Mouse (Mus musculus) neural tube, embryonic 12.5 days (tissue): Measurements from ENCODE around the gene Rhcg. TPM values are rescaled to one million over a fixed set of nuclear protein-coding genes. Genes with fewer than 3 reads are reported as not detected.

Experiments used
- polyA plus RNA-seq: library from polyadenylated mRNA; unstranded; fragments of >200 nt; fragmentation: Nextera tagmentation; extraction: Ambion mirVana; gene quantifications from 2 replicates; pipeline ENCODE4 v1.2.1, GENCODE M21; 2016

The Rhcg gene
- polyA plus RNA-seq, 1 experiment from 2014 or later, result 3.3 TPM

Other genes starting within 250 kb of the Rhcg start
- 4.7 and 5.0 TPM in 2 replicates for gene Rlbp1, start 230.6 kb downstream of the Rhcg start, polyA plus RNA-seq
- gene Fanci, start 225.7 kb downstream of the Rhcg start, polyA plus RNA-seq, result 9.7 and 10.2 TPM in 2 replicates
- gene Polg, start 151.3 kb downstream of the Rhcg start, polyA plus RNA-seq, result 45.6 and 48.5 TPM in 2 replicates
- 9.1 TPM in 2 replicates for gene Ticrr, start 42.5 kb upstream of the Rhcg start, polyA plus RNA-seq
- 6.0 and 6.2 TPM in 2 replicates for gene Kif7, start 98.1 kb upstream of the Rhcg start, polyA plus RNA-seq
- not detected in 2 replicates for gene Plin1, start 115.2 kb upstream of the Rhcg start, polyA plus RNA-seq
- gene Pex11a, start 125.5 kb upstream of the Rhcg start, polyA plus RNA-seq, result 9.8 and 11.5 TPM in 2 replicates
- gene Wdr93, start 125.5 kb upstream of the Rhcg start, polyA plus RNA-seq, result 0.17 and 0.38 TPM in 2 replicates
- not detected in 2 replicates for gene Mesp1, start 176.1 kb upstream of the Rhcg start, polyA plus RNA-seq
- 0.44 and 0.52 TPM in 2 replicates for gene Mesp2, start 193.1 kb upstream of the Rhcg start, polyA plus RNA-seq
- gene Anpep, start 243.4 kb upstream of the Rhcg start, polyA plus RNA-seq, result 5.2 and 6.7 TPM in 2 replicates